Mouse (Mus musculus): ENCODE data around the gene Pigb.
"Not testable (repeated sequence)": the region's sequence is repeated elsewhere in the genome, so short reads cannot be mapped to it uniquely, and the experiment has no call there.

- not testable (repeated sequence) for TF ChIP-seq CTCF (IDR thresholded peaks at IDR 0.05; ENCODE audit: low read depth, low read length); POLR2A (IDR thresholded peaks at IDR 0.05; ENCODE audit: extremely low read depth, insufficient read depth, low read length)
Measured at GRCm38 (mm10) chr9:73079349-73079748, 39.2 kb upstream of the Pigb start.

Measured in liver, adult 2 months (tissue).